Mouse (Mus musculus) kidney, adult 18-20 months (tissue): ENCODE measurements around the gene Gm21119.
A peak's percentile ranks its signal among the peaks of the same experiment; 100 is the strongest.
"Not testable (repeated sequence)": the region's sequence is repeated elsewhere in the genome, so short reads cannot be mapped to it uniquely, and the experiment has no call there.

Experiments used
- DNase-seq: peaks from one replicate; pipeline ENCODE4 v3.0.0; 2021

The Gm21119 gene

DNA sequence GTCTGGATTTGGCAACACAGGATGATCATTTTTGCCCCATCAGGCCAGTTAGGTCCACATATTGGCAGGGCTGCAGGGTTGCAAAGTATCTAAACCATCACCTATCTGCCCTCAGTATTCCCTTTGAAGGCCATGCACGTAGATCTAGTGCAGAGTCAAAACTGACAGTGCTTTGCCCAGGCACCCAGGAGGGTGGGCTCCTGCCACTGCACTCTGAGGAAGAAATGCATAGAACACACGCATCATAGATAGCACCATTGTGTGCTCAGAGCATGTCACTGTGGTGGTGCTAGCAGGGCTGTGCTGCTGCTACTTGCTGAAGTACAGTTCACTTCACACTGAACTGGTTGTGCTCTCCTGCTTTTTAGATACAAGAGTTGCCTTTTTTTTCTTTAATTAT is at the start of gene Gm21119:
Gene Gm21119, plus strand, starts transcription at position 301 of the 400 bp plus-strand sequence.
- not testable (repeated sequence) for DNase-seq

DNA sequence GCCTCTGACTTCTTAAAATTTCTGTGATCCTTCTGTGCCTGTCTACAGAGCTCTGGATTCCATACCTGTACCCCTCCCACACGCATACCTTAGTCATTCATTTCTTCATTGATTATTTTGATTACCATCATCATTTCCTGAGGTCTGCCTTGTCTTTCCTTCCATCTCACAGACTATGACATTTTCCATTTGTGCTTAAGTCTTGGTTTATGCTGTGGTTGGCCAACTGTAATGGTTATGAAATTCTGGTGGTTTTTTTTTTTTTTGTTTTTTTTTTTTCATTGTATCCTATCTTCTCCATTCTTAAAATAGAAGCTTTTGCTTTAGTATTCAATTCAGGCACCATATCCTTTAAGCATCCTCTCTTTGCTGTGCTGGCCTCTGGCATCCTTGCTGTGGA is 48.0 kb upstream of the Gm21119 start:
- not testable (repeated sequence) for DNase-seq

DNA sequence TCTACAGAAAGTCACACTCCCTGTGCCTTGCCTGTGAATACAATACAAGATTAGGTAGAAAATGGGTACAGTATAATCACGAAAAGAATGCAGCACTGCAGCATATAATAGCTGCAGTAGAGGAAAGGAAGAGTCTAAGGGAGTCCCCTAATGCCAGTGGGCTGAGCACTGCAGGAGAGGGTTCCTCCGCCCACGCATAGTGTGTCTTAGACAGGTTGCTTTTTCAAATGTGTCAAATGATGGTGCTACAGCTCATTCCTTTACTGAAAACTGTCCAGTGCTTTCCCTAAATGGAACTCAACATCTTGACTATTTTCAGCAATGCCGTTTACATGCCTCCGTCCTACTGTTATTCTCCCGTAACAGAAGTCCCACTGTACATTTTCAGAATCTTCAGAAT is 33.6 kb upstream of the Gm21119 start:
- DNase-seq, result peak; percentile 3

DNA sequence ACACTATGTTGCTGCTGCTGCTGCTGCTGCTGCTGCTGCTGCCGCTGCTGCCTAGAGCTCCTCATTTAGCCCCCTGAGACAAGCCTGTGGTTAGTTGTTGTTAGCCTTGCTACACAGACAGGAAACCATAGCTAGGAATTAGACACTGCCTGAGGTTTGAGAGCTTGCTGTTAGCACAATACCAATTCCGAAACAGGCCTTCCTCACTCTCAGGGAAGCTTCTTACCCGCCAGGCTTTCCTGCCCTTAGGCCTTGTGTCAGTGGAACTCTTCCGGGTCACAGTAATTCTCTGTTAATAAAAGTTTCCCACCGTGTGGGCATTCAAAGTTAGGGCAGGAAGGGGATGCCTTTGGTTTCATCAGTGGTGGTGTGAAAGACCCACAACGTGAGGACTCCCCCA is 31.9 kb upstream of the Gm21119 start:
- DNase-seq, result not testable (repeated sequence)

DNA sequence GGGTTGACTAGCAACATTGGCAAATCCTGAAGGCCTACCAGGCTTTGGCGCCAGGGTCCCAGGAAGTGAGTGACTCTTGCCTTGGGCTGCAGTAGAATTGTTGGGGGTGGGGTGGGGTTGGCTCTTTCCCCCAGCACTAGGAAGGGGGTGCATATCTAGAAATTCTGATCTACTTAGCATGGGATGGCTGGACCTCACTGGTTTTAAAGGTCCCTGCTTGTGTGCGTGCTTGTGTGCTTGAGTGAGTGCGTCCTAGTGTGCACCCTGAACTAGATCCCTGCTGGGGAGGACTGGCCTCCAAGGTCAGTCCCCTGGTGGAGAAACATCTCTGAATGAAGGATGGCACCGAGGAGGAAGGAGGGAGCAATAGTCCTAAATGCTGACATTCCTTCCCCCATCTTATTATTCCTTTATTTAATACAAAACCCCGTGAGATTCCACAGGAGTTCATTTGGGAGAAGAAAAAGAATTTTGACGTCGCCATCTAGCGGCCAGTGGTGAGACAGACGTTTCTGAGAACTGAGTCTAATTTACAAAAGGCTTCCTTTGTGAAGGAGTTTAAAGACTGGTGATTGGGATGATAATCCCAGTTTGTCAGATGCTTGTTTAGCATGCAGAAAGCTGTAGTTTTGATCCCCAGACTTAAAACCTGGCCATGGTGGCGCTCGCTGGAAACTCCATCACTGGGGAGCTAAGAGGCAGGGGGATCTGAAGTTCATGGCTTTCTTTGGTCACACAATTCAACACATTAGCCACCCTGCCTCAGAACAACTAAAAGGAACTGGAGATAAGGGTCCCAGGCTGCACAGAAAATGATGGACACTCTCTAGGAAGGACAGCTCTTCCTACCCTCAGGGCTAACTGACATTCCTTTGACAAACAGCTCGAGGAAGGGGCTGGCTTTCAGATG is 26.2 kb upstream of the Gm21119 start:
- peak; percentile 7 for DNase-seq

DNA sequence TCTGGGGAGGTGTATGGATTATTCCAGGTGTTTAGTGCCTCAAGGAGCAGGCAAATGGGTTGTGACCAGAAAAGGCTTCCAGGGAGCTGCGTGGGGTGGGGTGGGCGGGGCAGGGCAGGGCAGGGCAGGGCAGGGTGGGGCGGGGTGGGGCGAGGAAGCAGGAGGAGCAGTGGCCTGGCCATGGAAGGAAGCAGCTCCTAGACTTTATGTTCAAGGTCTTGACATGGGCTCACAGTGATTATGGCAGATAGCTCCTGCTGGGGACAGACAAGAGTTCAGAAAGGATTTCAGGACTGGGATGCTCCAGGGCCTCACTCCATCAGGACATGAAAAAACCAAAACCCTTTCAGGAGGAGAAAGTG is 25.6 kb upstream of the Gm21119 start:
- peak; percentile 28 for DNase-seq

DNA sequence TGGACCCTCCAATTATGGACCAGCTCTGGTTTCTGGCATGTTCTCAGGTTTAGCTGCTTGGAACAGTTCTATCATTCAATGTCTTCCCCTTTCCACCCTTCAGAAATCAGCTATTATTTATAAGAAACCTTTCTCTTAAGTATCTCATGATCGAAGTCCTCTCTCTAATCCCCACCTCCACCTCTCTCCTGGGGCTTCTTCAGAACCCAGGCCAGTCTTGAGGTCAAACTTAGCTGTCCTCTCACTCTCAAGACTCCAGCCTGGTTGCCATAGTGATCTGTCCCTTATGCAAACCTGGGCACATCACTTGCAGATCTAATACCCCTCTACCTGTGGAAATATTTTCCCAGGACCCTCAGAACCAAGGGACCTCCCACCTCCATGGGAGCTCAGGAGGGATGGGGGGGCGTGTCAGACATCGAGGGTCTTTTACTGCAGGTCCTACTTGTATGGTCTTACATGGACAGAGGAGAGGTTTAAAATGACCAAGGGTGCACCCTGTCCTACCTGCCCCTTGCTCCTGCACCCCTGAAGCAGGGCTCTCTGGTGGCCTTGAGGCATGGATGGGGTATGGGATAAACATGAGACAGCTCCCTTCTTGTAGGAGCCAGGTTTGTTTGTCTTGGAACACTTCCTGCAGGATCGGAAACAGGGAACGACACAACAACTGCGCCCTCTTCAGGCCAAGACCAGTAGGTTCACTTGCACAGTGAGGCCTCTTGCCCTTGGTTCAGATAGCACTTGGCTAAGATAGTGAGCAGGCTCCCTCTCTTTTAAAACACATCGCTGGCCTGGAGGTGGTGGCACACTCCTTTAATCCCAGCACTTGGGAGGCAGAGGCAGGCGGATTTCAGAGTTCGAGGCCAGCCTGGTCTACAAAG is 24.4 kb upstream of the Gm21119 start:
- DNase-seq, result peak; percentile 61

DNA sequence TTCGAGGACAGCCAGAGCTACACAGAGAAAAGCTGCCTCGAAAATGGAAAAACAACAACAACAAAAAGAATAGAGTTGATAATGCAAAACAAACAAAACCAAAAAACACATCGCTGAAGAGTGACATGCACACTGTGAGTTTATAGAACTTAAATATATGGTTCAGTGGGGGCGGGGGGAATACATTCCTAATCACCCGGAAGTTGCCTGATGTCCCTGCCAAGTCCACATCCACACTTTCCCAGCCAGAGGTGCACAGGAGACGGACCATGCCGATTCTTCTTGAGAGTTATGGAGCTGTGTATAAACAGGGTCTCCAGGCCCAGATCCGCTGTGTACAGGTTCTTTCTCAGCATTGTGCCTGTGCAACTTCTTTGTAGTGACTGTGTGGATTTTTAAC is 23.7 kb upstream of the Gm21119 start:
- DNase-seq, result not testable (repeated sequence)

DNA sequence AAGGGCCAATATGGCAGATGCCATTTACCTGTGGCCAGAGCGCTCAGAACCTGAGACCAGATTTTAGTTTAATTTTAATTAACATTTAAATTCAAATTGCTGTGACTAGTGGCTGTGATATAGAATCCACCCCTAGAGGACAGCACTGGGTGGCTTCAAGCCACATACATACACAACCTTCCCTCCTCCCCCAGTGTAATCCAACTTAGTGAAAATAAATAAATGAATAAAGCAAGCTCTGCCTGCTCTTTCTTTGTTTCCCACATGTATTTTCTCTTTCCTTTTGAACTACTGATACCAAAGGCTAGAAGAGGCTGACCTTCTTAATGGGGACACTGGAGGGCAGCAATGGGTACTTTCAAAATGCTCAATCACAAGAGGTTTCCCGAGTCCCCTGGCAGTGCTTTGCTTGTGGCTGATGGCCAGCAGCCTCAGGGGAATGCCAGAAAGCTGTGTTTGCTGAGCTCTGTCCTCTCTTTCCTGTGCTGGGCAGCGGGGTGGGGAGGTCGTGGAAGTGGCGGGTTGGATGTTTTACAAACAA is 21.9 kb upstream of the Gm21119 start:
- DNase-seq, result not testable (repeated sequence)

DNA sequence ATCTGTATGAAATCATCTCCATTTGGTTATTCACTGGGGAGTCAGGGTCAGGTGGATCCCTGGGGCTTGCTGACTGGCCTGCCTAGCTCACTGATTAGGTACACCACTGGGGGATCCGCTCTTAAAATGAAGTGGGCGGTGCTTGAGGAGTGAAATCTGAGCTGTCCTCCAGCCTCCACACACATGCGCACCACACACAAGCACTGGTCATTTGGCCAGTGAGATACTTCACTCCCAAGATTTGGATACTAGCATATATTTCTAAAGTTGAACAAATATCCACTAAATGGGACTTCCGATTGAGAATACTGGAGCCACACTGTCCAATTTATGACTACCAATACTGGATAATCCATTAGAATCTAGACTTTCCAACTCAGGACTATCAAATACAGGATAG is 20.9 kb upstream of the Gm21119 start:
- peak; percentile 63 for DNase-seq

DNA sequence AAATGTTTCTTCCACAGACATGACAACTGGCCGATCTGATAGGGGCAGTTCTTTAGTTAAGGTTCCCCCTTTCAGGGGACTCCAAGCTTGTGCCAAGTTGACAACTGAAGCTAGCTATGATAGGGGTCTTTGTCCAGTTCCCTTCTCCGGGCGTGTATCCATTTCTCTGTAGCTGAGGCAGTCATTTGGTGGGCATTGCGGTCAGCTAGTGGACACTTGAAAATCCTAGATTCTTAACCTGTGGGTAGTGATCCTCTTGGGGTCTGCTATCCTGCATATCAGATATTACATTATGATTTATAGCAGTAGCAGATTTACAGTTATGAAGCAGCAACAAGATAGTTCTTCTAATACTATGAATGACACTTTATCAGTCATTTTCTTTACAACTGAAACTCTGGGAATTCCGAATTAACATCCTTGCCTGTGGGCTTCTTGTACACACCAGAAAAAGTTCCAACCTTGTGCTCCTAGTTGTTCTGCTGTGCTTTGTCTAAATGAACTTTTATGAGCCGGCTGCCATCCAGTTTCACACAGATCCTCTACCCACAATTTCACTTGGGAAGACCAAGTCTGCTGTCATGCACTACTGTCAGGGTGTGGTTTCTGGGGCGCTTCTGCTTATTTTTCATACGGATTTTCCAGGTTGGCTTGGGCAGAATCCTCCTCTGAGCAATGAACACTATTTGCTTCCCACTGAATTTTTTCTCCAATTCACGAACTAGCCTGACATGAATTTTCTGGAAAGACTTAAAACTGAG is 18.5 kb upstream of the Gm21119 start:
- peak; percentile 8 for DNase-seq

DNA sequence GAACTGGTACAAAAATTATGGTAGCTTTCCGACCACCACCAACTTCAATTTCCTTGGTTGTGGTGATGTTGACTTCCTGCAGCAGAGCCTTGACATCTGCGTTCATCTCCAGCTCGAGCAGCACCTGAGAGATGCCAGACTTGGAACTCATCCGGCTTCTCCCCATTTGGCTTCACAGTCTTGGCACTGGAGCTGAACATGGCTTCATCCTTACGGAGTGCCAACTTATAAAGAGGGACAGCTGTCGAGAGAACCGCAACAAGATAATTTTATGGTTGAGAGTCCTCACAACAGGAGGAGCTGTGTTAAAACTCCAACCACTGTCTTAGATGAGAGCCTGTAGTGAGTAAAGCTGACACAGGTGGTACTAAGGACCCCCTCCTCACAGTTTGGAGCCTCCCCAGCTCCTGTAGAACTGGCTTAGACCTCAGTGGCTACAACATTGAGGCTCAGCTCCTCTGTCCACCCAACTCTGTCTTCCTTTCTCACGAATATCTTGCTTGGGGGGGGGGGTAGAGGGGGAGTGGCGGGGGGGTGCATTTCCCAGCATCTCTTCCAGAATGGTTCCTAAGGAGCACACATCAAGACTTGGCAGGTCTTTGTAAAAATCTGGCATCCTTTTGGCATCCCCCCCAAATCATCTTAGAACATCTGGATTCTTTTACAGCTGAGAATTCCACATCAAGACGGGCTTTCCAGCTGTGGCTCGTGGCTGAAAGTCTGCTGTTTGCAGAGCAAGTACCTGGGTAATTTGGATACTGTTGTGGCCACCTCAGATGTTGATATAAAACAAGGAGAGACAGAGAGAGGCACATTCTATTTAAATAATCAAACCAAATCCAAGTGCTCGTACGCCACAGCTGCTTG is 17.6 kb upstream of the Gm21119 start:
- peak; percentile 59 for DNase-seq

DNA sequence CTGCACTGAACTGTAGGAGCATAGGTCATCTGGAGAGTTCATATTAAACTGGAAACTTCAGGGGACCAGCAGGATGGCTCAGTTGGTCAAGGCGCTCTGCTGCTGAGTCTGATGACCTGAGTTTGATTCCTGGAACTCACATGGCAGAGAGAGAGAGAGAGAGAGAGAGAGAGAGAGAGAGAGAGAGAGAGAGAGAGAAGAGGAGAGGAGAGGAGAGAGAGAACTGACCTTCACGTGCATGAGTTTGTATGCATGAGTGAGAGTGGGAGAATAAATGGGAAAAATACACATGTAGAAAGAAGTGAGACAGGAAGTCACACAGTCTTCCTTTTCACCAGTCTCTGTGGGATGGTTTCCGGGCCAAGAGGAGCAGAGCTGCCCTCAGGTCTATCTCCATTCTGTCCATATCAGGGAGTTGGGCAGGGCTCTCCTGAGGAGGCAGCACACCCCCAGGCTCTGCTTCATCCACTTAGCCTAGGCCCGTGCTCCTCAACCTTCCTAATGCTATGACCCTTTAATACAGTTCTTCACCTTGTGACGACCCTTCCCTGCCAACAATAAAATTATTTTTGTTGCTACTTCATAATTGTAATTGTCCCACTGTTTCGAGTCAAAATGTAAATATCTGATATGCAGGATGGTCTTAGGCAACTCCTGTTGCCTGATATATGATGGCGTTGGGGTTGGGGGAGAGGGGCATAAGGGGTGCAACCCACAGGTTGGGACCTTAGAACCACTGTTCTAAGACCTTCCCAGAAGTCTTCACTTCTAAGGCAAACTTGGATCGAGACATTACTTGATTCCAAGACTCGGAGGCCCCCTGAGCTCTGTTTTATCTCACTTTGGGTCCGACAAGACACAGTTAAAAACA is 16.2 kb upstream of the Gm21119 start:
- peak; percentile 6 for DNase-seq

DNA sequence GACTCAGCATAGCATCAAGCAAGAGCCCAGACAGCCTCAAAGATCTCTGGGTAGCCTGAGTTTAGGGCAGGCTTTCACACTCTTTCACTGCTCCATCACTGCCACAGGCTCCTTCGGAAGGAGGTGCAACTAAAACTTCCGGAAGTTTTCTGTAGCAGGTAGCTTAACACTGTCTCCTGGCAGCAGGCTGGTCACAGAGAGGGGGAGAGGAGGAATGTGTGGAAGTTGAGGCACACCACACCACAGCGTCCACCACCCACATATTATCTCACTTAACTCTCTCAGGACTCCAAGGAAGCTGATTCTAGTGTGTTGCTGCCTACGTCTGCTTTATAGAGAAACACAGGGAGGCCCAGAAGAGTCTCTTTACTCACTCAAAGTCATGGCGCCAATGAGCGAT is 15.4 kb upstream of the Gm21119 start:
- DNase-seq, result not testable (repeated sequence)

DNA sequence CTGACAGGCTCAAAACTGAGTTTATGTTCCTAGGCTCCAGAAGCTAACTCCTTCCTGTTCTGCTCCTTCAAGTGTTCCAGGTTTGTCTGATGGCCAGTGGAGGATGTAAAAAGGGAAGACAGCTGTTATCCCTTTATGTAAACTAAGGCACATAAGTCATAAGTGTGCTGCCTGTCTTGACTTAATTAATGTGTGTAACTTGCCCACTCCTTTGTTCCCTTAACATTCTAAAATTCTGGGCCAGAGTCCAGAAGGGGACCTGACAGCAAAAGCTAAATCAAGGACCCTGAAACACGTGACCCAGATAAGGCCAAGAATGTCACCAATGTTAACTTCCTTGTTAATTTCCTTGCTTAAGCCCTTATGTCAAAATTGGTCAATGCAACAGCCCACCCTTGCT is 3.9 kb upstream of the Gm21119 start:
- DNase-seq, result not testable (repeated sequence)

DNA sequence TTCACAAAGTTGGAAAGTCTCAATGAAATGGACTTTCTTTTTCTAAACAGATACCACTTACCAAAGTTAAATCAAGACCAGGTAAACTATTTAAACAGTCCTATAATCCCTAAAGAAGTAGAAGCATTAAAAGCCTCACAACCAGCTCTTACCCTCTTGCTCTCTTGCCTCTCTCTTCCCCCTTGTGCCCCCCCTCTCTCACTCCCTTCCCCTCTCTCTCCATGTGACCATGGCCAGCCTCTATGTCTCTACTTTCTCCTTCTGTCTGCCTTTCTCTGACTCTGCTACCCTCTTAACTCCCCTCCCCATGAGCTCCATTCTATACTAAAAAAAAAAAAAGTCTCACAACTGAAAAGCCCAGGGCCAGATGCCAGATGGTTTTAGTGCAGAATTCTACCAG is 2.0 kb upstream of the Gm21119 start:
- DNase-seq, result not testable (repeated sequence)

DNA sequence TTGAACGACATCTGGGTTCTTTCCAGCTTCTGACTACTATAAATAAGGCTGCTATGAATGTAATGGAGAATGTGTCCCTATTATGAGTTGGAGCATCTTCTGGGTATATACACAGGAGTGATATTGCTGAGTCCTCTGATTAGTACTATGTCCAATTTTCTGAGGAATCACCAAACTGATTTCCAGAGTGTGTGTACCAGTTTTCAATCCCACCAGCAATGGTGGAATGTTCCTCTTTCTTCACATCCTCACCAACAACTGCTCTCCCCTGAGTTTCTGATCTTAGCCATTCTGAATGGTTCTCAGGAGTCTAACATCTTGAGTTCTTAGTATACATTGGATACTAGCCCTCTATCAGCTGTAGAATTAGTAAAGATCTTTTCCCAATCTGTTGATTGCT is 16.0 kb downstream of the Gm21119 start:
- not testable (repeated sequence) for DNase-seq

DNA sequence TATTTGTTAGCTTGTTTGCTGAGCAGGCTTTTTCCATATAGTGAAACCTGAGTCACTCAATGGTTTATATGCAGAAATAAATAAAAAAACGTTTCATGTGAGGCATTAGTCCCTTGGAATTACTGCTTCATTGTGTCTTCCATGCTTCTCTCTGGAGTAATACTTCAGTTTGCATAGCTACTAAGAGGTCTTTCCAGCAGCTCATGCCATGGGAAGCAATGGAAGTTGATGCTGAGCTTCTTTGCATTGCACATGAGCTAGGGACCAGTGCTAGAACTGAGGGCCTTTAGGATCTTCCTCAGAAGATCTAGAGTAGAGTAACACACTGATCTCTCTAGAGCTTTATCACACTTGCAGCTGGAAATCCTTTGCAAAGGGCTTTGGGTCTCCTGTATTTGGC is 23.2 kb downstream of the Gm21119 start:
- not testable (repeated sequence) for DNase-seq

DNA sequence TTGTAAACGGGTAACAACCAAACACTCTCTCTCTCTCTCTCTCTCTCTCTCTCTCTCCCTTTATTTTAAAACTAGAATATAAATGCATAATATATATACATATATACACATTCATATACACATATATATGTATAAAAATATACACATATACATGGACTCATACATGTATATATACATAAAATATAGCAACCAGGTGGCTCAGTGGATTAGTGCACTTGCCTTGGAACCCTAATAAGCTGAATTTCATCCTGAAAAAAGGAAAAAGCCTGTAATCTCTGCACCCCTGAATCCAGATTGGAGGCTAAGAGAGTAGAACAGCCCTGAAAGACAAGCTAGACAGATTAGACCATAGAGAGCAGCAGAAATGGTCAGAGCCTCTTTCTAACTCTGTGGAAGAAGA is 28.8 kb downstream of the Gm21119 start:
- not testable (repeated sequence) for DNase-seq

DNA sequence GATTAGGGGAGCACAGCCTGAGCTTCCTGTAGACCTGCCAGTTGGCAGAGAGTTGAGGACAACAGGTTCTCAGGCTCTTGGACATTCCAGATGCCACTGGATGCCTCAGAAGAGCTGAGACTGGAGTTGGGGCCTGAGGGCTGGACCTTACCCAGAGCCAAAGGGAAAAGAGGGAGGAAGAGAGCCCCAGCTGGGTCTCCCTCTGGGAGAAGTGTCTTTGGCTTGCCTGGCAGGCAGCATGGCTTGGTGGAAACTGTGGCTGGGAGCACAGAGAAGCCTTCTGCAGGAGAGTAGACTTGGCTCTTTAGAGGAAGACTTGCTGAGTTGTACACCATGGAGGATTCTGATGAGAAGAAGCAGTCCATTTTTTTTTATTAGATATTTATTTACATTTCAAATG is 38.3 kb downstream of the Gm21119 start:
- DNase-seq, result not testable (repeated sequence)

DNA sequence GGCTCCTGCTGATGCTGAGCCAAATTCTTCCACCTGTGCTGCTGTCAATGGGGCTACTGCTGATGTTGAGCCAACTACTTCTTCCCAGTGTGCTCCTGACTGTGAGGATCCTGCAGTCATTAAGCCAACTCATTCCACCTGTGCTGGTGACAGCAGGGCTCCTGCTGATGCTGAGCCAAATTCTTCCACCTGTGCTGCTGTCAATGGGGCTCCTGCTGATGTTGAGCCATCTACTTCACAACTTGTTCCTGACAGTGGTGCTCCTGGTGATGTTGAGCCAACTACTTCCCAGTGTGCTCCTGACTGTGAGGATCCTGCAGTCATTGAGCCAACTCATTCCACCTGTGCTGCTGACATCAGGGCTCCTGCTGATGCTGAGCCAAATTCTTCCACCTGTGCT is 63.7 kb downstream of the Gm21119 start:
- DNase-seq, result peak; percentile 4
